In the genomic region with DNA sequence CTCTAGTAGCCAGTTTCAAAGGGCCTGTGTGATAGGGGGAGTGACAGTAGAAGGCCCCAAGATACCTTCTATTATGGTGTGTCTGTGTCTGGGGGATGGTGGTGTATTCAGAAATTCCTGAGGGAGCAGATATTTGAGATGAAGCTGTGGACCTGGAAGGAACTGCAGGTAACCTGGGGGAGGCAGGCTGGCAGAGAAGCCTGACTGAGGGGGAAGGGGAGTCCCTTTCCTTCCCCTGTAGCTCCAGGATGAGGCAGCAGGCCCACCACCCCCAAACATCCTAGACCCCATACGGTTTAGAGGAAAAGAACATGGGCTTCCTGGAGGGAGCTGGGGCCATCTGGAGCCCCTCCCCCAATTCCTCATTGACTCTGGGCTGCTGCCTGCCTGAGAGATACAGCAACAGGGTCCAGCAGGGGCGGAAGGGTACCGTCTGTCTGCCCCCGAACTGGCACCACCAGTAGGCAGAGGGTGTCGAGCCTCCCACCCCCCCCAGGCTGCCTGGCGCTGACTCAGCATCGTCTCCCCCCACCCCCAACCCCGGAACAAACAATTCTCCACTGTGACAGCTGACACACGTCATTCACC, we compare ENCODE assay signal across 8 mouse cellular contexts. TPM values are rescaled to one million over a fixed set of nuclear protein-coding genes. Genes with fewer than 3 reads are reported as not detected.
DNase-seq lines count a peak whose midpoint lies in the region; ATAC-seq and TF ChIP-seq lines count a peak whose summit lies in the region.

No protein-coding gene starts in this region.

- peak overlapping the region; percentile 87 for H3K4me2 ChIP-seq in hindbrain, embryonic 15.5 days
- H3K4me2 ChIP-seq in midbrain, embryonic 11.5 days: peak overlapping the region; percentile 99

- H3K36me3 ChIP-seq in hindbrain, embryonic 15.5 days: peaks cover 36% of the 10 kb centered on the region
- peaks cover 6% of the 10 kb centered on the region; the same call in 1 of the 2 replicates for H3K36me3 ChIP-seq in midbrain, embryonic 11.5 days (ENCODE audit: control insufficient read depth, insufficient read depth, low read length)

- peak; percentile 66 for DNase-seq in cerebellum, adult 11-12 months
- DNase-seq in cerebellum, adult 11 months: no peak
- DNase-seq in midbrain, embryonic 11.5 days (ENCODE audit: low spot score, missing footprints): peak; percentile 90
- DNase-seq in thymus, postnatal 10 days (ENCODE audit: low spot score in 2 of 2): no peak
- no peak for DNase-seq in ovary, postnatal 14 days (ENCODE audit: low spot score)

- H3K27ac ChIP-seq in cortical plate, adult 2 months (ENCODE audit: insufficient read depth, low read length): peak overlapping the region; percentile 76
- H3K27ac ChIP-seq in hindbrain, embryonic 15.5 days (replicated peaks): peak overlapping the region; percentile 97
- H3K27ac ChIP-seq in midbrain, embryonic 11.5 days (ENCODE audit: low read depth, low read length): peak overlapping the region; percentile 13; the same call in 1 of the 2 replicates

- no peak for ATAC-seq in hindbrain, embryonic 15.5 days (ENCODE audit: low FRiP score, low read depth)
- ATAC-seq in midbrain, embryonic 11.5 days (ENCODE audit: low FRiP score): no peak
- ATAC-seq in megakaryocyte progenitor cell, adult 5-6 weeks (replicated peaks; ENCODE audit: poor library complexity): no peak

- 7% methylated on average over 9 of the region's 9 CpGs for WGBS in hindbrain, embryonic 15.5 days
- WGBS in midbrain, embryonic 11.5 days: 14% methylated on average over 9 of the region's 9 CpGs

- H3K9ac ChIP-seq in hindbrain, embryonic 15.5 days: peak overlapping the region; percentile 99
- peak overlapping the region; percentile 91 for H3K9ac ChIP-seq in midbrain, embryonic 11.5 days (ENCODE audit: low read length)

- H3K27me3 ChIP-seq in hindbrain, embryonic 15.5 days: no peaks in the 10 kb centered on the region
- H3K27me3 ChIP-seq in midbrain, embryonic 11.5 days (ENCODE audit: control insufficient read depth, insufficient read depth, low read length): no peaks in the 10 kb centered on the region

- peak overlapping the region; percentile 55 for H3K4me3 ChIP-seq in cortical plate, adult 2 months (ENCODE audit: insufficient read depth, low read length)
- H3K4me3 ChIP-seq in hindbrain, embryonic 15.5 days: peak overlapping the region; percentile 91
- peak overlapping the region; percentile 69; the same call in 1 of the 2 replicates for H3K4me3 ChIP-seq in midbrain, embryonic 11.5 days (ENCODE audit: low read depth, low read length)

- peaks cover 2% of the 10 kb centered on the region; the same call in 1 of the 2 replicates for H3K4me1 ChIP-seq in cortical plate, adult 2 months (ENCODE audit: control insufficient read depth, insufficient read depth, low read length)
- peaks cover 63% of the 10 kb centered on the region for H3K4me1 ChIP-seq in hindbrain, embryonic 15.5 days (replicated peaks)
- H3K4me1 ChIP-seq in midbrain, embryonic 11.5 days (ENCODE audit: control insufficient read depth, insufficient read depth, low read length): peaks cover 48% of the 10 kb centered on the region

- peak; percentile 8; the same call in 1 of the 2 replicates for TF ChIP-seq POLR2A in cortical plate, adult 2 months (IDR thresholded peaks at IDR 0.05; ENCODE audit: extremely low read depth, insufficient read depth, low read length)

- no peaks in the 10 kb centered on the region for H3K9me3 ChIP-seq in hindbrain, embryonic 15.5 days
- H3K9me3 ChIP-seq in midbrain, embryonic 11.5 days (ENCODE audit: control insufficient read depth, low read length): no peaks in the 10 kb centered on the region

- TF ChIP-seq CTCF in cortical plate, adult 2 months (IDR thresholded peaks at IDR 0.05; ENCODE audit: extremely low read depth, insufficient read depth, low read length): no peak

RNA-seq across cellular contexts. Expression of gene Cnih2, which starts 2.3 kb away (rescaled TPM):
- 399 and 461 TPM in 2 replicates for polyA plus RNA-seq in cortical plate, adult 2 months (2012; rRNA removed)
- 364 and 435 TPM in 2 replicates for polyA plus RNA-seq in hindbrain, embryonic 15.5 days (2015; fragmentation: Nextera tagmentation; extraction: Ambion mirVana)
- 106 and 115 TPM in 2 replicates for polyA plus RNA-seq in midbrain, embryonic 11.5 days (2014; fragmentation: Nextera tagmentation; extraction: Ambion mirVana)
- 0.17 and 0.66 TPM in 2 replicates for total RNA-seq in megakaryocyte progenitor cell, adult 5-6 weeks (2015)
- total RNA-seq in megakaryocyte progenitor cell, adult 5-6 weeks (2017): not detected in 2 replicates

RNA-seq across cellular contexts. Expression of gene Yif1a, which starts 7.6 kb away (rescaled TPM):
- polyA plus RNA-seq in cortical plate, adult 2 months (2012; rRNA removed): 54.7 and 56.2 TPM in 2 replicates
- polyA plus RNA-seq in hindbrain, embryonic 15.5 days (2015; fragmentation: Nextera tagmentation; extraction: Ambion mirVana): 55.8 and 64.0 TPM in 2 replicates
- polyA plus RNA-seq in midbrain, embryonic 11.5 days (2014; fragmentation: Nextera tagmentation; extraction: Ambion mirVana): 70.4 and 80.6 TPM in 2 replicates
- total RNA-seq in megakaryocyte progenitor cell, adult 5-6 weeks (2015): 44.2 and 45.3 TPM in 2 replicates
- total RNA-seq in megakaryocyte progenitor cell, adult 5-6 weeks (2017): 9.1 and 12.3 TPM in 2 replicates

RNA-seq across cellular contexts. Expression of gene Tmem151a, which starts 10.7 kb away (rescaled TPM):
- 145 and 146 TPM in 2 replicates for polyA plus RNA-seq in cortical plate, adult 2 months (2012; rRNA removed)
- 28.3 and 34.0 TPM in 2 replicates for polyA plus RNA-seq in hindbrain, embryonic 15.5 days (2015; fragmentation: Nextera tagmentation; extraction: Ambion mirVana)
- 1.3 TPM in 2 replicates for polyA plus RNA-seq in midbrain, embryonic 11.5 days (2014; fragmentation: Nextera tagmentation; extraction: Ambion mirVana)
- total RNA-seq in megakaryocyte progenitor cell, adult 5-6 weeks (2015): 0.02 TPM in 1 of 2 replicates, not detected in the other
- total RNA-seq in megakaryocyte progenitor cell, adult 5-6 weeks (2017): not detected in 2 replicates

RNA-seq across cellular contexts. Expression of gene Rab1b, which starts 10.9 kb away (rescaled TPM):
- 197 and 202 TPM in 2 replicates for polyA plus RNA-seq in cortical plate, adult 2 months (2012; rRNA removed)
- polyA plus RNA-seq in hindbrain, embryonic 15.5 days (2015; fragmentation: Nextera tagmentation; extraction: Ambion mirVana): 210 and 222 TPM in 2 replicates
- 214 and 231 TPM in 2 replicates for polyA plus RNA-seq in midbrain, embryonic 11.5 days (2014; fragmentation: Nextera tagmentation; extraction: Ambion mirVana)
- total RNA-seq in megakaryocyte progenitor cell, adult 5-6 weeks (2015): 50.8 and 56.7 TPM in 2 replicates
- 78.1 and 106 TPM in 2 replicates for total RNA-seq in megakaryocyte progenitor cell, adult 5-6 weeks (2017)

RNA-seq across cellular contexts. Expression of gene Klc2, which starts 22.4 kb away (rescaled TPM):
- 234 and 242 TPM in 2 replicates for polyA plus RNA-seq in cortical plate, adult 2 months (2012; rRNA removed)
- polyA plus RNA-seq in hindbrain, embryonic 15.5 days (2015; fragmentation: Nextera tagmentation; extraction: Ambion mirVana): 76.9 and 90.2 TPM in 2 replicates
- 24.4 and 25.0 TPM in 2 replicates for polyA plus RNA-seq in midbrain, embryonic 11.5 days (2014; fragmentation: Nextera tagmentation; extraction: Ambion mirVana)
- 1.2 and 1.6 TPM in 2 replicates for total RNA-seq in megakaryocyte progenitor cell, adult 5-6 weeks (2015)
- total RNA-seq in megakaryocyte progenitor cell, adult 5-6 weeks (2017): 2.7 and 3.8 TPM in 2 replicates

Comparison
In these comparisons a context has a peak if more than half of its experiments do, and no peak if none do; other contexts are left out.
1. DNase-seq: peak in cerebellum, adult 11-12 months (single experiment) and midbrain, embryonic 11.5 days (single experiment); none in cerebellum, adult 11 months (single experiment), thymus, postnatal 10 days (0 of 2) and ovary, postnatal 14 days (single experiment).
2. H3K27ac ChIP-seq: peak in every context shown above with its lines; median percentile 97 in hindbrain, embryonic 15.5 days; 76 in cortical plate, adult 2 months; 13 in midbrain, embryonic 11.5 days.
3. RNA of gene Tmem151a, which starts 10.7 kb away (polyA plus RNA-seq): 145 to 146 TPM in cortical plate, adult 2 months and 28.3 to 34.0 TPM in hindbrain, embryonic 15.5 days; 1.3 TPM in midbrain, embryonic 11.5 days; every median in the first group is over 10 times any median in the second.
4. Peak in every context shown above with its lines, with median percentiles within 50 percentile points of each other: H3K4me3 ChIP-seq.